Mouse (Mus musculus): ENCODE measurements around the gene Btbd35f21.
"Not testable (repeated sequence)": the region's sequence is repeated elsewhere in the genome, so short reads cannot be mapped to it uniquely, and the experiment has no call there.

Gene Btbd35f21

GRCm38 (mm10) chrX:32725809-32726208, at the start of gene Btbd35f21:
TSS of gene Btbd35f21 (plus strand) at chrX:32726109.
- not testable (repeated sequence) for DNase-seq (ENCODE audit: low spot score in 2 of 2)

Data from frontal cortex, postnatal 14 days (tissue).